Mouse (Mus musculus) ZHBTc4 (cell line): ENCODE results near the gene Tfap4.
"Not testable (repeated sequence)": the region's sequence is repeated elsewhere in the genome, so short reads cannot be mapped to it uniquely, and the experiment has no call there.

Source experiments
- DNase-seq: peaks from one replicate; pipeline ENCODE4 v3.0.0-alpha.2; 2011; ENCODE audit warnings: low read depth, low spot score

Gene Tfap4

DNA sequence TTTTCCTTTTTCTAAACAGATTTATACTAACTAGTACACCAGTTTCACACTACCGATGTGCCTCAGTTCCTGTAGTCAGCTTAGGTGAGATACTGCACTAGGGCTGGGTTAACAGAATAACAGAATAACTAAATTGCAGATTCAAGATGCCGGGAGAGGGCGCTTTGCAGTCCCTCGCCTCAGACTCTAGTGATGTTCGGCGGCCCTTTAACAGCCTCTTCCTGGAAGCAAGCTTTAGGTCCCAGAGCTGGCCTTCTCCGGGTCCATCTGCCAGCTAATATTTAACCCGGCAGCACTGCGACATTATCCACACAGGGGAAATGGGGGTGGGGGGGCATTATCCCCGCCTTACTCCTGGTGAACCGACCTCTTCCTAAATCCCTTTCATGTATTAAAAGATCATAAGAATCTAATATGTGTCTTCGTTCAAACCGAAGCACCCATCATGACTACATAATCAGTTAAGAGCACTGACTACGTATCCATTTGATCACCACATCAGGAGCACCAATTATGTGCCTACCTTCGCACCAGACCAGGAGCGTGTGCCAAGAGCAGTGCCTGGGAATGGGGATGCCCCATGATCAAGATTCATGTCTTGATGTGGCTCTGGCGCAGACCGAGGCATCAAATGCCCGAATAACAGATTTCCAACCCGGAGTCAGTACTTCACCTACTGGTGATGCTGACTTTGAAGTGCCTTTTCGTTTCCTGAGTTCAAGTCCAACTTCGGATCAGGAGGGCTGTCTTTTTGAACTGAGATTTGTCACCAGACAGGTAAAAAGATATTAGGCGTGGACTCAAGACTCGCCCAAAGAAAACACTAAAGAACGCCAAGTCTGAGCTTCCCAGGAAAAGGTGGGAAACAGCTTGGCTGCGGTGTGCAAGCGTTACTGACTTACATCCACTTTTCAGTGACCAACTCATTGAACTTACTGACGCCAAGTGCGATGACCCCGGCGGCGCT lies 33.5 kb upstream of the Tfap4 start:
- peak; percentile 62 for DNase-seq

- DNase-seq, result peak; percentile 79
Measured at GRCm38 (mm10) chr16:4590236-4590635, 30.6 kb upstream of the Tfap4 start.

DNA sequence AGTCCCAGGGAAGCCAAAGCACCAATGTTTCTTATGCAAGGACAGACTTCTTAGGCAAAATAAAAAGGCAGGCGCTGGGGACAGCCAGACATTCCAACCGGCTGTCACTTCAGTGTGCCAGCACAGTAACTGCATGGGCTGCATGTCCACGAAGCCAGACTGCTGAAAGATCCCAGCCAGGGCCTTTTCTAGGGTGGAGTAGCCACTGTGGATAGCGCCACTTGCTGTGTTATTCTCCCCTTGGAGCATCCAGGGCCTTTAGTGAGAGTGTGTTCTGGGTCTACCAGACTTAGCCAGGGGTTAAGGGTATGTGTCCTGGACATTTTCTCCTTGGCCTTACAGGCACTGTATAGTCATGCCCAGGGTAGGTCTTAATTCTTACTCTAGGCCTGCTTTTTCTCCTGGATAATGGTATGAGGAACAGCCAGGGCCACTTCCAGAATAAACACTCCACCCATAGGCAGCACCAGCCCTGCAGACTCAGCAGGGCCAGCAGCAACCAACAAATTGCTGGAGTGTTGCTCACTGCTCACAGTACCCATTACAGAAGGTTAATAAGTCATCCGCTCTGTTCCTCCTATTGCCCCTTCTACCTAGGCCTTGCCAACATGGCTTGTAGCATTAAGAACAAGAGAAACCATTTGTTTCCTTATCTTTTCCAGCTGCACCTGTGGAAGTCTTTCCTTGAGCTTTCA lies 28.0 kb upstream of the Tfap4 start:
- DNase-seq, result no peak

GRCm38 (mm10) chr16:4586531-4587123 lies 27.0 kb upstream of the Tfap4 start:
- peak; percentile 100 for DNase-seq

GRCm38 (mm10) chr16:4585642-4586530 lies 26.2 kb upstream of the Tfap4 start:
- DNase-seq, result peak; percentile 60

GRCm38 (mm10) chr16:4584438-4584837 lies 24.8 kb upstream of the Tfap4 start:
- no peak for DNase-seq

- no peak for DNase-seq
Measured at GRCm38 (mm10) chr16:4583807-4584206, 24.2 kb upstream of the Tfap4 start.

GRCm38 (mm10) chr16:4581179-4581578 lies 21.5 kb upstream of the Tfap4 start:
- not testable (repeated sequence) for DNase-seq

DNA sequence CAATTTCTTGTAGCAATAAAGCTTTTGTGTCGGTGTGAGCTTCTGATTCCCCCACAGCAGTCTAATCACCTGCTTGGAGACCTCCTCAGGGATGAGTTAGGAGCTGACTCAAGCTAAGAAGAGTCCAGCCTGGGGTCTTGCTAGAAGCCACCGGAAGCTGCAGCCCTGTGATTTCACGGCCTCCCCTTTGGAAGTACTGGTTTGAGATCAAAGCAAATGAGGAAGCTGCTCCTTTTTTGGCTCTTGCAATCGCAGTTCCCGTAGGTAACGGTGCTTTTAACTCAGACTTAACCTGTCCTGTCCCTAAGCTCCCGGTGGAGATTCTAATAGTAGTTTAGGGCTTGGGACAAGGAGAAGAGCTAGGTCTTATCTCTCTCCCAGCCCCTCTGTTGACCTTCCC lies 19.0 kb upstream of the Tfap4 start:
- no peak for DNase-seq

DNA sequence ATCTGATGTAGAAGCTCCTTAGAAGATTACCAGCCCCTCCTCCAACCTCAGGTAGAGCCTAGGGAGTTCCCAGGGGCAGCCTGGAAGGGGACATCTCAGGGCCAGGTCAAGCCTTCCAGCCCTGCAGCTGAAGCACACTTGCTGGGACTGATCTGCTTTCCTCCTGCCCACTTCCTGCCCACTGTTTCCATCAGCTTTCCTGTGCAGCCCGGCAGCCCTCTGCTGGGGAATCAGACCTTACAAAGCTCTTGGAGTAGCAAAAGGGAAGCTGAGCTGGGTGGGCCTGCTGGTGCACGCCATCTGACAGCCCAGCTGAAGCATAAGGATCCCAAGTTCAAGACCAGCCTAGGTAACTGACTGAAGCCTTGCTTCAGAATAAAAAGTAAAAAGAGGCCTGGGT lies 17.2 kb upstream of the Tfap4 start:
- no peak for DNase-seq

GRCm38 (mm10) chr16:4576038-4576437 lies 16.4 kb upstream of the Tfap4 start:
- peak; percentile 39 for DNase-seq

- DNase-seq, result no peak
Measured at GRCm38 (mm10) chr16:4570737-4571136, 11.1 kb upstream of the Tfap4 start.

DNA sequence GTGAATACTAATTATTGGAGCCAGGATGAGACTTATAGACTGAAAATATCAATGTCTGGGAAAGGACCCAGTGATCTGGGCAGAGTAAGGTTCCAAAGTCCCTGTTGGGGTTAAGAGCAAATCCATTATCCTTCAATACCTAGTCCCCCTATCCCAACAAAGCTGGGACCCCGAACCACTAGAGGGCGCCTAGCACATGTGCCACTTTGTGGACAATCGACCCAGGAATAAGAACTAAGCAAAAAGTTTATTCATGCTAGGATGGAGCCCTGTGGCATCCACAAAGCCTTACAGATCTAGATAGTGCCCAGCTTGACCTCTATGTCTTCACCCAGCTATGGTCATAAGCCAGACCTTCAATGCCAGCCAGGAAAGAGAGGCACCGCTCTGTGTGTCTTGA lies 8.3 kb upstream of the Tfap4 start:
- DNase-seq, result peak; percentile 90

GRCm38 (mm10) chr16:4560145-4560952 lies 695 bp upstream of the Tfap4 start:
- DNase-seq, result peak; percentile 95

GRCm38 (mm10) chr16:4558980-4559631 lies 548 bp downstream of the Tfap4 start:
- peak; percentile 75 for DNase-seq

DNA sequence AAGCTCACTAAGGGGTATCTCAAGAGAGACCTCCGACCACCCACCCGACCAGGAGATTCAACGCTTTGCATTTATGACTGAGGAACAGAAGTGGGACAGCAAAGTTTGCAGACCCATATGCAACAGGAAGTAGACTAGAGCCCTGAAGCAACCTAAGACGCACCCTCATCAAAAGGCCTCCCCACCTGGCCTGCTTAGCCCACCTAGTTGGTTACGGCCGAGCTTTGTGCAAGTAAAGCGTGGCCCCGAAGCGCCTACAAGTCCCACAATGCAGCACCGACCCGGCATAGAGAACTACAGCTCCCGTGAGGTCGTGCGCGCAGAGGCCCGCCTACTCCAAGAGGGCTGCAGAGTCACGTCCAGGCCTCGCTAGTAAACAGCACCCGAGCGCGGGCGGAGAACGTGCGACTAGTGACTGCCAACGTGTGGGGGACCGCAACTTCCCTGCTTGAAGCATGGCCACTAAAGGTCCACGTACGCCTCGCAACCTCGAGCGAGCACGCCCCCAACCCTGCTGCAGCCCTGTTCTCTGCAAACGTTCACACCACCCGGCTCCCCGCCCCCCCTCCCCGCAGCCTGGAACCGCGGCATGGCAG lies 1.2 kb downstream of the Tfap4 start:
- DNase-seq, result peak; percentile 96

DNA sequence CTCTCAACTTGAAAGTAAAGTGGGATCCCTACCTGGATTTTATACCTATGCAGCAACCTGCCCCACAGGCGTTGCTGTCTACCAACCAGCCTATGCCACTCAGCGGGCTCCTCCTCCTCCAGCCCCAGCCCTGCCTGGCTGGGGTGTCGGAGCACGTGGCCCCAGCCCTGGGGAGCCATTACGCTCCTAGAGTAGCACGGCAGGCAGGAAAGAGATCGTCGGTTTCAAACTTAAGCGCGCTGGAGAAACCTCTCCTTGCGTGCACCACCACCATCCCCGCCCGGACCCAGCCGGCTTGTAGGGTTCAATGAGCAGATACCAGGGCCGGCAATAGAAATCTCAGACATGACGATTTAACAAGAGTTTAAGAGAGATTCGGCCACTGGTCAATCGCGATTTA lies 1.7 kb downstream of the Tfap4 start:
- DNase-seq, result peak; percentile 75

GRCm38 (mm10) chr16:4557085-4557484 lies 2.6 kb downstream of the Tfap4 start:
- no peak for DNase-seq

DNA sequence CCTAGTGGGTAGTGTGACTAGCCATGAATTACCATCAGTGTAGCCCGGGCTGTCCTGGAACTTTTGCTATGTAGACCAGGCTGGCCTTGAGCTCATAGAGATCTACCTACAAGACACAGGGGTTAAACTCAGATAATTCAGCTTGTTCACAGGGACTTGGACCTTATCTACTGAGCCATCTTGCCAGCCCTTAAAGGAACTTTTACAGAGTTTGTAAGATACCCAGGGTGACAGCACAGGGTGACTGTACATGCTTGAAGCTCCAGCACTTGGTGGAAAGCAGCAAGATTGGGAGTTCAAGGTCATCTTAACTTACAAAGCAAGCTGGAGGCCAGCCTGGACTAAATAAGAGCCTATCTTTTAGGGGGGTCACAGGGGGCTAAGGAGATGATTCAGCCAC lies 4.1 kb downstream of the Tfap4 start:
- no peak for DNase-seq
